Mouse (Mus musculus): ENCODE results near the gene Ak1.

Gene Ak1

GRCm38 (mm10) chr2:32621517-32621859, at the start of gene Ak1:
TSS of gene Ak1 (plus strand) at chr2:32621758.
- DNase-seq (ENCODE audit: low read depth) = no peak

- no peak for DNase-seq (ENCODE audit: low read depth)
These were observed 49.4 kb upstream of the Ak1 start for GRCm38 (mm10) chr2:32572196-32572595.

GRCm38 (mm10) chr2:32574497-32574896, 47.1 kb upstream of the Ak1 start, which contains the start of gene Pip5kl1:
TSS of gene Pip5kl1 (plus strand) at chr2:32574797.
- no peak for DNase-seq (ENCODE audit: low read depth)

- DNase-seq (ENCODE audit: low read depth) = peak; percentile 88
These were observed 46.5 kb upstream of the Ak1 start for GRCm38 (mm10) chr2:32574901-32575585.

GRCm38 (mm10) chr2:32575586-32576160, 45.9 kb upstream of the Ak1 start, which contains the start of gene 9430097D07Rik:
TSS of gene 9430097D07Rik (minus strand) at chr2:32575684.
- DNase-seq (ENCODE audit: low read depth) = peak; percentile 89

GRCm38 (mm10) chr2:32576532-32576931, 45.0 kb upstream of the Ak1 start:
- no peak for DNase-seq (ENCODE audit: low read depth)

- DNase-seq (ENCODE audit: low read depth) = no peak
These were observed 43.2 kb upstream of the Ak1 start for GRCm38 (mm10) chr2:32578146-32579046.

GRCm38 (mm10) chr2:32581450-32582095, 40.0 kb upstream of the Ak1 start:
- peak; percentile 57 for DNase-seq (ENCODE audit: low read depth)

- DNase-seq (ENCODE audit: low read depth) = peak; percentile 91
These were observed 38.4 kb upstream of the Ak1 start for GRCm38 (mm10) chr2:32582830-32583799.

GRCm38 (mm10) chr2:32585149-32585714, 36.3 kb upstream of the Ak1 start:
- no peak for DNase-seq (ENCODE audit: low read depth)

- peak; percentile 97 for DNase-seq (ENCODE audit: low read depth)
These were observed 34.6 kb upstream of the Ak1 start, which contains the start of gene St6galnac4 for GRCm38 (mm10) chr2:32586871-32587351. TSS of gene St6galnac4 (plus strand) at chr2:32587095.

- peak; percentile 85 for DNase-seq (ENCODE audit: low read depth)
These were observed 33.7 kb upstream of the Ak1 start for GRCm38 (mm10) chr2:32587731-32588321.

GRCm38 (mm10) chr2:32589213-32589795, 32.3 kb upstream of the Ak1 start:
- no peak for DNase-seq (ENCODE audit: low read depth)

GRCm38 (mm10) chr2:32590224-32590623, 31.3 kb upstream of the Ak1 start:
- DNase-seq (ENCODE audit: low read depth) = no peak

- DNase-seq (ENCODE audit: low read depth) = no peak
These were observed 30.3 kb upstream of the Ak1 start for GRCm38 (mm10) chr2:32591249-32591648.

- DNase-seq (ENCODE audit: low read depth) = no peak
These were observed 24.8 kb upstream of the Ak1 start for GRCm38 (mm10) chr2:32596725-32597124.

- no peak for DNase-seq (ENCODE audit: low read depth)
These were observed 24.3 kb upstream of the Ak1 start for GRCm38 (mm10) chr2:32597248-32597647.

GRCm38 (mm10) chr2:32597699-32598098, 23.9 kb upstream of the Ak1 start:
- DNase-seq (ENCODE audit: low read depth) = no peak

GRCm38 (mm10) chr2:32598506-32598905, 23.1 kb upstream of the Ak1 start:
- DNase-seq (ENCODE audit: low read depth) = no peak

GRCm38 (mm10) chr2:32599409-32599808, 22.1 kb upstream of the Ak1 start, which contains the start of gene St6galnac6:
TSS of gene St6galnac6 (plus strand) at chr2:32599709.
- no peak for DNase-seq (ENCODE audit: low read depth)

Measured in induced T-regulatory cell, adult 2 months (primary cell).